Mouse (Mus musculus) lung, postnatal 36 days (tissue): ENCODE results near the gene Erich2.

ENCODE experiments used
- DNase-seq: peaks from one replicate; pipeline ENCODE4 v3.0.0; 2022; ENCODE audit warnings: mixed read lengths

Gene Erich2

DNA sequence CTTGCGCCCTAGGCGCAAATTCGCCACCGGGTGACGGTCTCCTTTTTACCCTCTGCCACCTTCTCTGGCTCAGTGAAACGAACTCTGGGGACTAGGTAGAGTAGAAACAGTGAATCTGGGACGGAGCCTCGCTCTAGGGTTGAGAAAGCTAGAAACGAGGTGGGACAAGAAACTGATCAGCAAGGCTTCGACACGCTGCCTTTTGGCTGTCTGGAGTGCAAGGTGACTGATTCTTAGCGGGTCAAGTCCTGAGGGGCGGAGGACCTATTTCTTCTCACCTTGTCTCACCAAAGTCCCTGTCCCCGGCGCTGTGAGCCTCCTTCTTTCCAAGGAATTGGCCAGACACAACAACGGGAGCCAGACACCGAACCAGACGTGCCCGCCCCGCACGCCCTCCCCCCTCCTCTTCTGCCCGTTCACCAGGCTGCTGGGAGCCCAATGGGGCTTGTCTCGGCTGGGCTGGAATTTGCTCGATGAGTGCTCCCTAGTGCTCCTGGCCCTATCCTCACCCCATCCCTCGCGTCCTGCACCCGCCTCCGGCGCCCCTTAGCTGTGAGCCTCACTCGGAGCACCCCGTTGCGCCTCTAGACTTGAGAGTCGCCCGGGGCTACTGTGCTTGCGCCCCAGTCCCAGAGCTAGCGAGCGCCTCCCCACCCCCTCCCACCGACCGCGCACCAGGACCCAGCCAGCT lies 54.5 kb downstream of the Erich2 start:
- no peak for DNase-seq

DNA sequence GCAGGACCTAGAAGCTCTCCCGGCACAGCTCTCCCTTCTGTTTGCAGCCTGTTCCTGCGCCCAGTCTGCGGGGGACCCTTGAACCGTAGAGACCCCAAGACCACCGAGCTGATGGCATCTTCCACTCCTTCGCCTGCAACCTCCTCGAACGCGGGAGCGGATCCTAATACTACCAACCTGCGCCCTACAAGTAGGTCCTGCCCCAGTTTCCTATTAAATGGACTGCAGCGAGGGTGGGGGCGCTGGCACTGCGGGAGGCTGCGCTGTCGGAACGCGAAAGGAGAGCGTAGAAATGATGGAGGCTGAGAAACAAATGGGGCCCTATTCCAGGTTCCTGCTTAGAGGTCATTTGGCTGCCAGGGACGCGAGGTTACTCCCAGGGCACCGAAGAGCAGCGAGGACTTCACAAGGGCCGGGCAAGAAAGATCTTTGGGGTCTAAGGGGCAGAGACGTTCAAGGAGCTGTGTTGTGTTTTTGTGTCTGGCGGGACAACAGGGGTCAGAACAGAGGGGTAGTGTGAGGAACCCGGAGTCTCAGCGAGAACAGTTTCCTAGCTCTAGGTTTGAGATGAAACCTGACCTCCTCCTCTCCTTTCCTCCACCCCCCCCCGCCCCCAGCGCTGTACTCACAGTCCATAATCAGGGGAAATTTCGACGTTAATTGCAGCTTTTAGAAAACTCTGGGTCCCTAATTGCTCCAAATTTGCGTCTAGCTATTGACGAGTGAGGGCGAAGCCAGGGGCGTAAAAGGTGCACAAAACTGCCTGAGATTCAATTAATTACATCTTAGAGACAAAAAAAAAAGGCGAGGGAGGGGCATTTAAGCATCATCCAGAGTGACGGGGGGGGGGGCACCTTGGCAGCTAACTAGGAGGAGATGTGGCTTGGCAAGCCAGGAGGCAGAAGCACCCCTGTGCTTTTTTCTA lies 55.4 kb downstream of the Erich2 start:
- DNase-seq, result no peak

DNA sequence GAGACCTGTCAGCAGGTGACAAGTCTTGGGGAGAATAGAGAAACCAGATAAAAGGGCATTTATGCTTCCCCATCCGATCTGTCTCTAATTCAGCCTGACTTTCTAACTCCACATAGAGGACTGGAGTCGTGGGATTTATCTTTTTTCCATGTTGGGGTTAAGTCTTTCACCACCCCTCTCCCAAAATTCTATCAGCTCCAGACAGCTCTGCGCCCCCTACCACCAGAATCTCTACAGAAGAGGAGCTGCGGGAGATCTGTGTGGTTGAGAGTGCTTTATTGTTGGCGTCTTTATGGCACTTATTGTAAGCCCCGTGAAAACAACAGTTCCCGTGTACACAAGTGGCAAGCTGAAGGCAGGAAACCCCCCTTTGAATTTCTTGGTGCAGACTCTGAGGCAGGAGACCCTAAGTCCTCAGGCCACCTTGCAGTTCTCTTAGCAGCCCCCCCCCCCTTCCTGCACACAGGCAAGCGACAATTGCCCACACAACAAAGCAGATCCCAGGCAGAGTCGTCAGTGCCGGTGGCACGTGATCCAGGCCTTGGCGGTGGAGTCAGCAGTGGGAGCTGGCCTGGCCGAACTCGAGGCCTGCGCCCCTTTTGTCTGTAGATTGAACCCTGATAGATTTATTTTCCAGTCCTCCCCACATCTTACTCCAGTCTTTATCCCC lies 56.2 kb downstream of the Erich2 start:
- no peak for DNase-seq

DNA sequence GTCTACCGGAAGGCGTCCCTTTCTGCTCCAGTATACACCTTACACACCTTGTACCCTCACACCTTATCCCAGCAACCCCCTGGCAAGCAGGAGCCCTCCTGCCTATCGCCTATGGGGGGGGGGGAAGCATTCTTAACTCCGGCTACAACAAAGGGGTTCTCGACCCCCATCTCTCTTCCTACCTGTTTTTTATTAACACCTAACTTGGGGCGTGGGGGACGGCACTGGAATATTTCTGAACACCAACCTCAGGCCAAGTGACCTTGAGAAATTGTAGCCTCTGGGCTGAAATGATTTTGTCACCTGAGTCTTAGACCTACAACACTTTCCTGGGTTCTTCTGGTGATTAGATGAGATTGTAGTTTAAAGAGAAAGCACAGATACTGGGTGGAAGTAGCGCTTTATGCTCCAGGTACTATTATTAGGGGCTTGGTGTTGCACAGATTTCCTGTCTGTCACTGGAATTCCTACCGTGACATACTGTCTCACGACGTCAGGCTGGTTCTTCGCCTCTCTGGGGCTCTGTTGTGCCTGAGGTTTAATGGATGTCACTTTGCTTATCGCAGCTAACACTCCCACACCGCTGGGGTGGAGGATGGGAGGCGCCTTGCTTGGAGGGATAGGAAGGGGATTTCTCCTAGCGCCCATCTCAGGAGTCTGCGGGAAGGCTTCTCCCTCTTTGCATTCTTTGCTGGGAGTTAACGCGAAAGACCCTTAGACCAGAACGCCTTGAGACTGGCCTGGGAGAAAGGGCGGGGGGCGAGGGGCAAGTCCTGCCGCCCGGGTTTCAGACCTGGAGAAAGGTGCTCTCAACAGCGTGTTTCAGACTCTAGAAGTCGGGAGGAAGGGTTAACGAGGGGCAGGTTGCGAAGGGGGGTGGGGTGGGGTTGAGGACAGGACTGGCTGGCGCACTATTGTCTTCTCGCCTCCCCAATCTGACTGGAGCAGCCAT lies 57.3 kb downstream of the Erich2 start:
- DNase-seq, result no peak

DNA sequence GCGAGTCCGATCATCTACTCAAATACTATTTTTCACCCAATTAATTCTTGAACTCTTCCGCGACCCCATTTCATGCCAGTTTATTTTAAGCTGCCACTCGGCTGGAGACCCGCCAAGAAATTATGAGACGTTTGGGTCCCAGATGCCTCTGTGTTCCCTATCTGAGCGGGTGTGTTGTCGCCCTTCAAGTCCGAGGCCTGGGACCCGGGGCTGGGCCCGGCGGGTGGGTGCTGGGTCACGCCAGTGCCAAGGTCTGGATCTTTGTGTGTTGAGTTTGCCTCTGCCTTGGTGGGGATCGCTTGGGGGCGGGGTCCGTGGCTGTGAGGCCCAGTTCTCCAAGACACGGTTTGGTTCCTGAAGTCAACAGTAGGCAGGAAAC lies 58.0 kb downstream of the Erich2 start:
- no peak for DNase-seq

DNA sequence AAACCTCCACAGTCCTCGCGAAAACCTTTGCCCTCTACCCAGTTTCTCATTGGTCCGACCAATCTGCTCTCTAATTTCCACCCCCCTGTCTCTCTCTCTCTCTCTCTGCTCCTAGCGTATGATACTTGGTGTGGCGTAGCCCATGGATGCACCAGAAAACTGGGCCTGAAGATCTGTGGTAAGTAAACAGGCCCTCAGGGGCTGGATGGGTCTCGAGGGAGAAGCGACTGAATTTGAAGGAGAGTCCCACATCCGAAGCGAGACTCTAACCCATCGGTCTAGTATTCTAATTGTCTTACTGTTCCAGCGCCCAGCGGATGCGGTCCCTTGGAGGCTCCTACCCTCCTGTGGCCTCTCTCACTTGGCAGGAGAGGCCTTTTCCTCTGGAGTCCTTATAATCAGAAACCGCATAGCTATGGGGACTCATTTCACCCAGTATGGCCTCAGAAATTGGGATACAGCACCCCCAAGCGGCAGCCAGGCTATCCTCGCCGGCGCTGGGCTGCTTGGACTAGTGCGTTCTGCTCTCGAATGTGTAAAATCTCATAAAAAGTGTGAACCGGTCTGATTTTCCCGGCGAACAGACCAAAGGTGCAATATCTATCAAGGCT lies 58.6 kb downstream of the Erich2 start:
- peak; percentile 40 for DNase-seq

DNA sequence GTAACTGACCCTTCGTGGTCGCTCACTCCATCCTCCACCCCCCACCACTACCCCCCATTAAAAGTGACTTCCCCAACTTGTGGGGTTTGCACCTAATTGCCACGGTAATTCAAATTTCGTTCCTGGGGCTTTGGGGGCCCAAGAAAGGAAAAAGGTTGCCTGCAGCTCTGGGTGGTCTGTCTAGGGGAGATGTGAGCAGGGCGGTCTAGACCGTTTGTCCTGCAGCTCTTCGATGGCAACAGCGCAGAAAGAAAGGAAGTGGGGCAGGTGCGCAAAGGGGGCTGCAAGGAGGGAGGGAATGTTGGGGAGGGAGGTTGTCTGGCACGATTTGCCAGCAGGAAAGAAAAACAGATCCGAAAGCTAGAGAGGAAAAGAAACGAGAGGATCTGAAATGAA lies 59.1 kb downstream of the Erich2 start:
- no peak for DNase-seq

DNA sequence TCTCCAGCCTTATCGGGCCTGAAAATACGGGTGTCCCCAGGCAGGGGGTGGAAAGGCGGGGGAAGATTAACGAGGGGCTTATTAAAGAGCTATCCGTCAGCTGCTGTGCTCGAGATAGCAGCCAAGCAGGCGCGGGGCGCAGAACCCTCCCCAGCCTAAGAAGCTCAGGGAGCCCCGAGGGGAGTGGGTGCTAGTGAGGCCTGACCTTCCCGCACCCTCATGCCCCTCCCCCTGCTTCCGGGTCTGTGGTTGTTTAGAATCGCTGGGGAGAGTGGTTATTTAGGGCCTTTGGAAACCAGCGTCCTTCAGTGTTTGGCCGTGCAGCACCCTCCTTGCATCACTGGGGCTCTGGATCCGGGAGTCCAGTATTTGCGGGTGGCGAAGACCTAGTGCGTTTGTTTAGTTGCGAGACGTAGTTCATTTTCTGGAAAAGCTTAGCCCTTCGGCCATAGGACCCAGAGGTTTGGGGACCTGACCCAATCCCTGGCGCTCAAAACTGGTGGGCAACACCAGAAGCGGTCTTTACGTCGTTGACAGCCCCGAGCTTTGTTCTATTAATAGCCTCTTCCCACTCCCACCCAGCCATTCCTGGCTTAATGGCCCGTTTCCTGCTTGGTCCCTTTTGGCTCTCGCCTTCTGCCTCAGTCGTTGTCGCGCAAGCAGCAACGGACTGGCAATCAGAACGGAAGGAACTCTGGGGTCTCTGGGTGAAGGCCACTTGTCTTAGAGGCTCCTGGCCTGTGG lies 59.8 kb downstream of the Erich2 start:
- DNase-seq, result no peak

DNA sequence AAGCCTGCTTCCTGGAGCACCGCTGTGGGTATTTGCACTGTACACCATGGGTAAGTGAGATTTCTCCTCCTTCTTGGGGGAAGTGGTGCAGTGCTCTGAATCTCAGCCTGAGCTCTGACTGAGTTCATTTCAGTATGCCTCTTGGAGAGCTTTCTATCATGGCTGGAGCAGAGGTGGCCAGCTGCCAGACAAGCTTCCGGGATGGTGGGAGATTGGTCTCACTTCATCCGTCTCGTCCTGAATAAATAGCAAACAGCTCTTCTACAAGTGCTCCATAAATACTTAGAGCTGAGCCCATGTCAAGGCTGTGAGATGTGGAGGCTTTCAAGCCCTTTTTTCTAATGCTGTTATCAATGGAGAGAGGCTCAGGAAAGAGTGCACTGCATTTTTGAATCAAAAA lies 63.1 kb downstream of the Erich2 start:
- DNase-seq, result no peak

DNA sequence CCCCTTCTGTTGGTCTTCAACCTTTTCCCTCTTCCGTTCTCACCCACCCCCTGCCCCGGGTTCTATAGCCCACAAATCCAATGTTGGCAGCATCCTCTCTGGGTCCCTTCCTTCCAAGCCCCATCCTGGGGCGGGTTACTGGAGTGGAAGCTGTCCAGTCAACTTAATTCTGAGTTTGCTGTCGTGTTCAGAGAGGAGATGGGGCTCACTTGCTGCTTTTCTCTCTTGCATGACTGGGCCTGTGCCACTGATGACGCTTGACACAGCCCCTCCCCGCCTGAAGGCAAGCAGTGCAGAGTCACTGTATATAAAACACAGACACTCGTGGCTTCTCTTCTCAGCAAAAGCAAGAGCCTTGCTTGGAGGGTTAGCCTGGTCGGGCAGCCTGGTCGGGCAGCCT lies 63.6 kb downstream of the Erich2 start:
- DNase-seq, result no peak

DNA sequence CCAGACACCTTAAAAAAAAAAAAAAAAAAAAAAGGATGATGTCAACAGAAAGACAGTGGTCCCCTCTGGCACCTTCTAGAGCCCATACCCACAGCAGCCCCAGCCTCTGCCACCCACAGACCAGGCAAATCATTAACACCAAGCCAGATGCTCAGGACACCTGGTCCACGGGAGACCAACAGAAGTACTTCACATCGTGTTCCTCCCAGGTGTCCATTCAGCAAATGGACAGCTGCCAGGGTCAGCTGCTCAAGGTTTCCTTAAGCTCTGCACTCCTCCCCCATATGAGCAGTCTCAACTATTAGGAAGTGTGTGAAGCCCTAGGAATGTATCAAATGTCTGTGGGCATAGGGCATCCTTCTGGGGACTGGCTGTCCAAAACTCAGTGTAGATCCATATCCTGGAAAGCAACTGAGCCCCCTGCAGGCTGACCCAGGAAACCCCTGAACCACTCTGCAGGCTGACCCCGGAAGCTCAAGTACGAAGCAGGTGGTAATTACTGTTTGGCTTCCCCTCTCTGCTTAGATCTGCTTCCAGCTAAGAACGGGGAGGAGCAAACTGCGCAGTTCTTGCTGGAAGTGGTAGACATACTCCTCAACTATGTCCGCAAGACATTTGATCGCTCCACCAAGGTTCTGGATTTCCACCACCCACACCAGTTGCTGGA lies 65.1 kb downstream of the Erich2 start:
- DNase-seq, result no peak

DNA sequence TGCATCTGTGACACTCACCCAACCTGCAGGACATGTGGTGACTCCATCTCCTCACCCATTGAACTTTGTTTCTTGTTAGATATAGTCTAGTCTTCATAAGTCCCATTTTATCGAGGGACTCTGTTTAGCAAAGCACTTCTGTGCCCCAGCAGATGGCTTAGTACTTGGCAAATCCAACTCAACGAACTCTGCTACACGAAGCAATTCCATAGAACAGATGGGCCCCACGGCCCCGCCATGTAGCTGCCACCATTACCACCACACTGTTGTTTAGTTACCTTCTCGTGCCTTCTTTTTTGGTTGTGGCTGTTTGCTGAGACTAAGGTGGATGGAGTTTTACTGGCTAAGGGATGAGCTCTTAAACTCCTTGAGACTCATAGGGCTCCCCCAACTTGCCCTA lies 79.6 kb downstream of the Erich2 start:
- no peak for DNase-seq
